Mouse (Mus musculus) heart, adult 8-10 months (tissue): ENCODE data around the gene Abl1. TPM values are rescaled to one million over a fixed set of nuclear protein-coding genes. Genes with fewer than 3 reads are reported as not detected.

ENCODE experiments used
- DNase-seq: peaks from one replicate; pipeline ENCODE4 v3.0.0; 2022; ENCODE audit warnings: low spot score
- total RNA-seq, 4 experiments: library from RNA; stranded (reverse); gene quantifications; 2 replicates each; pipeline ENCODE4 v1.2.4; 2022

Abl1 gene
- total RNA-seq, 4 experiments from 2014 or later = 30.2 to 37.3 (median 30.9) TPM

GRCm38 (mm10) chr2:31742134-31742533 is 54.0 kb downstream of the Abl1 start:
- DNase-seq = peak; percentile 75

DNA sequence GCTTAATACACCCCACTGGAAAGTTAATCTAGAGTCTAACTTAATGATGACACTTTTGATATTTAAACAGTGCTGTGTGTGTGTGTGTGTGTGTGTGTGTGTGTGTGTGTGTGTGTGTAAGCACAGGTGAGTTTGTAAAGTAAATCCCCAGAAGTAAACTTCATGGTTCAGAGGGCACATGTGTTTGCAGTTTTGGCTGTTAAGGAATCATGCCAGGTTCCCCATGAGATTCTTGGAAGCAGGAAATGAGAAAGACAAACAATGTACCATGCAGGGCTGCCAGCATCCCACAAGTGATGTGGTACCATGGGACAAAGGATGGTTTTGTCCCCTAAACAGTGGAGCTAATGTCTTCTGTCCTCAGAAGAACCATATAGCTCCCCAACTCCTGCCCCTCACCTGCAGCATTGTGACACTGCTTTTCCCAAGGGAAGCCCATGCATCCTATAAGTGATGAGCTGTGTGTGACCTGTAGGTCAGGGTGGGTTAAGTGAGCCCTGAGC is 57.6 kb downstream of the Abl1 start:
- no peak for DNase-seq

DNA sequence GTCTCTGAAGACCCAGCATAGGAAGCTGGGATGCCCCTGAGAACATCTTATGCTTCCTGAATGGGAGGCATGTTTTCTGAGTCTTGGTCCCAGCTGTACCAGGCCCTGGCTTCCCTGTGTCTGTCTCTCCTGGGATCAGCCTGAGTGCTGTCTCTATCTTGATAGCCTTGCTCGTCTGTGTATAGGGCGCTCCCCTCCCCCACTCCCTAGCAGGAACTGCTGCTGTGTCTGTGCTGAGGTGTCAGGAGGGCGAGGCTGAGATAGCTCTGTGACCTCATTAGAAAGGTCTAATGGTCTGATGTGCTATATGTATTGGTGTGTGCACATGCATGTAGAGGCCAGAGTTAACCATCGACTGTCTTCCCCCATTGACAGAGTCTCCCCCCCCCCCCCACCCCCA is 58.7 kb downstream of the Abl1 start:
- DNase-seq = no peak

- DNase-seq = no peak
Measured at GRCm38 (mm10) chr2:31749046-31749709, 61.0 kb downstream of the Abl1 start.

- no peak for DNase-seq
Measured at GRCm38 (mm10) chr2:31750133-31750532, 62.0 kb downstream of the Abl1 start.

DNA sequence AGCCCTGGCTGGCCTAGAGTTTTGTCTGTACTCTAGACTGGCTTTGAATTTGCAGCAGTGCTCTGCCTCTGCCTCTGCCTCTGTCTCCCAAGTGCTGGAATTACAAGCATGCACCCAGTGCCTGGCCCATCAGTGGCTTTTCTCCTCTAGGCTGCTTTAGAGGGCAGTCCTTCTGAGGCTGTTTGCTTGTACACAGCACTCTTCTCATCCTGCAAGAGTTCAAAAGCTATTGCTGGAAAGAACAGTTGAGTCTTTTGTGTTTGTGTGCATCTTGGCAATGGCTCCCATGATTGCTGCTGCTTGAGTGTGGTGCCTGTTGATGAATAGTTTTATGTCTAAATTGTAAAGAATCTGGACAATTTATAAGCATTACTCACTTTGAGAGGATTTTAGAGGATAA is 69.3 kb downstream of the Abl1 start:
- no peak for DNase-seq

DNA sequence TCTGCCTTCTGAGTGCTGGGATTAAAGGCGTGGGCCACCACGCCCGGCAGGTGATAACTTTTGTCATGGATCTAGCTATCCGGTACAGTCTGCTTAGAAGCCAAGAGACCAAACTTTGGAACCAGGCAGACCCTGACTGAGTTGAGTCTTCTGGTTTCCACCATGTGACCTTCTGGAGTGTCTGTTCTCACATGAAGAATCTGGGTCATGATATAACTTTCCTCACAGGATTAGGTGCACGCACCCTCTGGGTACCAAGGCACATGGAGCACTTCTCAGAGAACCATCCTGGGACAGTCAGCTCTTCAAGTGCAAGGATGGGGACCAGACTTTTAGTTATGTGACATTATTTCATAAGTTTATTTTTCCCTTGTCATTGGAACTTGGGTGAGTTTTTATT is 70.8 kb downstream of the Abl1 start:
- no peak for DNase-seq

DNA sequence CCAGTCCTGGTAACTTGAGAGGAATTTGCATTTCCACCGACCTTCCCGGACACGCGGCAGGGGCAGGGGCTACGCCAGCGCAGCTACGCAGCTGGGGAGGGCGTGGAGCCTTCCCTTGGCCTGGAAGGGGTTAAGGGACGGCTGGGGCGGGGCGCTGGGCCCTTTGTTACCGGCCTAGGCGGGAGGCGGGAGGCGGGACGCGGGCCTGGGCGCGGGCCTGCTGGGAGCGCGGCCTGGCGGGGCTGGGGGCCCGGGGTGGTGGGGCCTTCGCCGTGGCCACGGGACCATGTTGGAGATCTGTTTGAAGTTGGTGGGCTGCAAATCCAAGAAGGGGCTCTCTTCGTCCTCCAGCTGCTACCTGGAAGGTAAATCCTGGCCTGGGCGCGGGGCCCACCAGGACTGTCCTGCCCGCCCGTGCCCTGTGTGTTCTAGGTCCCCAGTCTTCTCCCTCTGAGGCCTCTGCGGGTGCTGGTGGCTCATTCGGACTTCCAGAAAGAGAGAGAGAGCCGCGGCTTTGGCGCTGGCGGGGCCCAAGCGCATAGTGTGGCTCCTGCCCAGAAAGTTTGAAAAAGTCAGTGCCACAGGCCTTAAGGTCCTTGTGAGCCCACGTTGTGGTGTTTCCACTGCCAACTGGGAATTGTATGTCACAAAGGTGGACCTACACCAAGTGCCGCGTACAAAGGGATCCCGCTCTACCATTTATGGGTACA is 71.7 kb downstream of the Abl1 start:
- peak; percentile 84 for DNase-seq

- peak; percentile 20 for DNase-seq
Measured at GRCm38 (mm10) chr2:31760486-31760885, 72.3 kb downstream of the Abl1 start.

GRCm38 (mm10) chr2:31761115-31761531 is 72.9 kb downstream of the Abl1 start:
- peak; percentile 33 for DNase-seq

- DNase-seq = peak; percentile 52
Measured at GRCm38 (mm10) chr2:31761585-31761984, 73.4 kb downstream of the Abl1 start.

DNA sequence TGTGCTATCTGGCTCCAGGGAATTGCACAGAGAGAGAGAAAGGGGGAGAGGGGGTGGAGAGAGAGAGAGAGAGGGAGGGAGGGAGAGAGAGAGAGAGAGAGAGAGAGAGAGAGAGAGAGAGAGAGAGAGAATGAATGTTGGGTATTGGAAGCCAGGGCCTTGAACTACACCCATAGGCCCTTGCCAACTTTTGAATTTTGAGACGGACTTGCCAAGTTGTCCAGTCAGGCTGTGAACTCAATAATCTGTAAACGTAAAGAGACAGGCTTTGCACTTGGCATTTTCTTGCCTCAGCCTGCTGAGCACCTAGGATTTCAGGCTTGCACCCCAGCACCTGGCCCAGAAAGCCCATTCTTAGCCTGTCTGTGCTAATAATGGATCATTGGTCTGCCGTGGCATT is 74.0 kb downstream of the Abl1 start:
- DNase-seq = no peak

DNA sequence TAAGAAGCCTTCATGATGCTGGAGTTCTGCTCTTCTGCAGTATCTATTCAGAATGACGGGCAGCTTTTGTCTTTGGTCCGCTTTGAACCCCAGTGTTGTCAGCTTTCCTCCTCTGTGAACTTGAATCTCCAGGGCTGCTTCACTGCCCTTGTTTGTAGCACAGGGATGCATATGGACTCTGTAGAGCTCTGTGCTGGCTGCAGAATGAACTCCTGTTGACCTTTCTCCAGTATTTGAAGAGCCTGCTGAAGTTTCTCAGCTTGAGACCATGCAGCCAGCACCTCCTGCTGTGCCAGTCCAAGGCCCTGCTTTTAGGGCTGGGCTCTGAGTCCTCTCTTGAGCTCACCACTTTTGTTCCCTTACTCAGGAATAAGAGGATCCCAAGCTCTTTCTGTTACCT is 74.7 kb downstream of the Abl1 start:
- no peak for DNase-seq

DNA sequence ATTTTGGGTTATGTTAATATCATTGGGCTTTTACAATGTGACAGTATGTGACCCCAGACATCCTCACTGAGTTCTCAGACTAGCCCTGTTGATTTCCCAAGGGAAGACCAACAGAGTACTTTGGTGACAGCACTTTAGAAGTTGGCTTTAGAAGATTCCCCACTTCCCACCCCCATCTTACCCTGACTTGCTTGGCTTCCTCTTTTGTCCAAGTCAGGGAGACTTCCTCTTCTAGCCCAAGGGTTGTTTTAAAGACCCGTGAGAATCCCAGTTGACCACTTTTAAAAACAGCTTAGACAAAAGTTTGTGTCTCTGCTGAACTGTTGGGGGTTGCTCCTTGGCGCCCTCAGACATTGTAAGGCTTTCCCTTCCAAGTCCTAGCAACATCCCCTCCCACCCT is 75.1 kb downstream of the Abl1 start:
- DNase-seq = peak; percentile 19

DNA sequence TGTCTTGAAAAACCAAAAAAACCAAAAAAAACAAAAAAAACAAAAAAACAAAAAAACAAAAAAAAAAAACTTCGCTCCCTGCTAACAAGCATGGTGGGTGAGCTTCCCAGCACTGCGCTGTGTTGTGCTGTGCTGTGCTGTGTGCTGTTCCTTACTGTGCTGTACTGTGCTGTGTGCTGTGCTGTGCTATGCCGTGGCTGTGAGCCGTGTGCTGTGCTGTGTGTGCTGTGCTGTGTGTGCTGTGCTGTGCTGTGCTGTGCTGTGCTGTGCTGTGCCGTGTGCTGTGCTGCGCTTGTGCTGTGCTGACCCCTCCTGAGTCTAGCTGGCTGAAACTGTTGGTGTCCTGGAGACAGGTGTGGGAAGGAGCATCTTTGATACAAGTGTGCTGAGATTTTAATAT is 78.9 kb downstream of the Abl1 start:
- no peak for DNase-seq

GRCm38 (mm10) chr2:31767815-31768214 is 79.6 kb downstream of the Abl1 start:
- no peak for DNase-seq

- DNase-seq = peak; percentile 13
Measured at GRCm38 (mm10) chr2:31769115-31769514, 80.9 kb downstream of the Abl1 start.

DNA sequence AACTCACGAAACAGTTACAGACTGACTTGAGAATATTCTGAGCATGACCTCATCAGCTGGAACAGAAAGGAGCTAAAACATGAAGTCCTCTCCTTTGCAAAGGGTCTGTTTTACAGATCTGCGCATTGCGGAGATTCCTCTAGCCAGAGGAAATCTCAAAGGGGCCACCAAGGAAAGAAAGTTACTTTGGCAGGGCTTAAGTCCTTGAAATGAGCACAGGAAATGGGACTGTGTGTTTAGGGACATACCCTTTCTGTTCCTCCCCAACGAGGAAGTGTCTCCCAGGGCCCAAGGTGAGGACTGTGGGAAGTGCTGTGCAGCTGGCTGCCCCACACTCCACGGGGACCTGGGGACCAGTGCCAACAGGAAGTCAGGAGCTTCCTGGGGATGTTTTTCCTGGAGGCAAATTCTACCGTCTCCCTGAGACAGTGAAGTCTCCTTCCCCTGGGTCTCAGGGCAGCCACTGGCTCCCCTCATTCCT is 81.5 kb downstream of the Abl1 start:
- peak; percentile 90 for DNase-seq

DNA sequence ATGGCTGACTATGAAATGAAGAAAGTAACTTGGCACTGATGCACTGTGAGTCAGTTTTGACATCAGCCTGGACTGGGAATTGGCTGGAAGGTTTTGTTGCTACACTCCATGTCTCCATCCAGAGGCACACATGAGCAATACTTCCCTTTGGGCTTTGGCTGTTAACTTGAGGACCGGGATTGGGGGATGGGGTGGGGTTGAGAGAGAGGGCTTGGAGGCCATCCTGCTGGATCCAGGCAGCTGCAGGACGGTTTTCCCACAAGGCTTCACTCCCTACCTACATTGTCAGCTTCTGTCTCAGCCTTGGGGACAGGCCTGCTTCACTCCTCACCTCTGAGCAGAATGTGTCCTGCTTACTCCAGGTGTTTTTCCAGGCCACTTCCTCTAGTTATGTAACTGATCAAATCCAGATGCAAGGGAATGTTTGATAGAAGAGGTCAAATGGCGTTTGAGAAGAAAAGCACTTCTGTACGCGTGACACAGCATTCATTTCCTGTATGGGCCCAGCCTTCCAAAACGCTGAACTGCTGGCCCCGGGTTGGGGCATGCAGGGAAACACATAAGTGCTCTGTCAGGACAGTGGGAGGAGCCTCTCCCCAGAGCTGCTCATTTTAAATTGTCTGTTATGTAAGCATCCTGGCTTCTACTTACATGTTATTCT is 82.7 kb downstream of the Abl1 start:
- DNase-seq = peak; percentile 90

- DNase-seq = no peak
Measured at GRCm38 (mm10) chr2:31776479-31776878, 88.3 kb downstream of the Abl1 start.

DNA sequence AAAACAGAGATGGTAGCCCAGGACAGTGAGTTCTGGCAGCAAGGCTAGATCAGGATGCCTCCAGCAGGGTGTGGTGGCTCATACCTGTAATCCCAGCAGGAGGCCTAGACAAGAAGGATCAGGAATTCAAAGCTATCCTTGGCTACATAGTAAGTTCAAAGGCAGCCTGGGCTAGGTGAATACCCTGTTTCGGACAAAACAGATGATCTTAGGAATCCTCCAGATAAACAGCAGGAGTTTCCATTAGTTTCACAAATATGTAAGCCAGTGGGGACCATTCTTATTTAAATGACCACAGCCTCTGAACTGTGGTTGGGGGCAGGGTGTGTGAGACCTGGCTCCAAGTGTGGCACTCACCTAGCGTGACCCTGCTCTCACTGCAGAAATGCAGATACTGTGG is 91.1 kb downstream of the Abl1 start:
- DNase-seq = no peak

GRCm38 (mm10) chr2:31782958-31783602 is 94.9 kb downstream of the Abl1 start:
- DNase-seq = no peak
